Mouse (Mus musculus) cortical plate, adult 2 months (tissue): ENCODE results near the gene Slc9a8. TPM values are rescaled to one million over a fixed set of nuclear protein-coding genes. Genes with fewer than 3 reads are reported as not detected.

Experiments
- H3K27ac ChIP-seq: fragments of 200-500 bp; 2 replicates; pipeline ENCODE4 v1.5.1; 2012; ENCODE audit warnings: low read length, control low read depth, inconsistent platforms; ENCODE audit not compliant: insufficient read depth
- H3K4me1 ChIP-seq: fragments of 200-500 bp; 2 replicates; pipeline ENCODE4 v1.6.1; 2011; ENCODE audit warnings: low read length; ENCODE audit not compliant: control insufficient read depth, insufficient read depth
- H3K4me3 ChIP-seq: fragments of 200-500 bp; 2 replicates; pipeline ENCODE4 v1.5.1; 2011; ENCODE audit warnings: mild to moderate bottlenecking, low read length, control low read depth; ENCODE audit not compliant: insufficient read depth
- CTCF ChIP-seq: fragments of 200-500 bp; IDR thresholded peaks from 2 replicates; pipeline ENCODE4 v1.5.1; 2011; ENCODE audit warnings: mild to moderate bottlenecking, control low read depth, low read length; ENCODE audit not compliant: insufficient read depth; ENCODE audit errors: extremely low read depth
- POLR2A ChIP-seq: fragments of 200-500 bp; IDR thresholded peaks from 2 replicates; pipeline ENCODE4 v1.6.1; 2011; ENCODE audit warnings: mild to moderate bottlenecking, low read length, control low read depth; ENCODE audit not compliant: insufficient read depth; ENCODE audit errors: extremely low read depth
- polyA plus RNA-seq: library from polyadenylated mRNA; depleted of rRNA; stranded (reverse); fragments of >200 nt; gene quantifications from 2 replicates; pipeline ENCODE4 v1.2.3, GENCODE M21; 2012

Gene Slc9a8
- polyA plus RNA-seq, 1 experiment = 37.9 TPM

- Histone ChIP-seq H3K27ac (no peak overlapping the region), H3K4me3 (no peak overlapping the region)
Measured at GRCm38 (mm10) chr2:167407296-167407929, 14.1 kb upstream of the Slc9a8 start.

GRCm38 (mm10) chr2:167414461-167414860 lies 7.1 kb upstream of the Slc9a8 start:
- no peak overlapping the region for H3K27ac ChIP-seq
- H3K4me1 ChIP-seq = no peaks in the 10 kb centered on the region
- no peak for TF ChIP-seq POLR2A
- no peak for TF ChIP-seq CTCF

More at GRCm38 (mm10) chr2:167407296-167407929, 14.1 kb upstream of the Slc9a8 start:
- TF ChIP-seq CTCF (no peak), POLR2A (no peak)
- no peaks in the 10 kb centered on the region for H3K4me1 ChIP-seq

GRCm38 (mm10) chr2:167415970-167416563 lies 5.4 kb upstream of the Slc9a8 start:
- Histone ChIP-seq H3K27ac (no peak overlapping the region), H3K4me3 (no peak overlapping the region), H3K4me1 (0 out of 2 replicates have a peak, but pooled peaks cover 2% of the 10 kb centered on the region)
- TF ChIP-seq CTCF (no peak), POLR2A (no peak)

More at GRCm38 (mm10) chr2:167414461-167414860, 7.1 kb upstream of the Slc9a8 start:
- no peak overlapping the region for H3K4me3 ChIP-seq

- TF ChIP-seq POLR2A (no peak), CTCF (no peak)
- H3K4me1 ChIP-seq = 0 out of 2 replicates have a peak, but pooled peaks cover 2% of the 10 kb centered on the region
- no peak overlapping the region for H3K4me3 ChIP-seq
- no peak overlapping the region for H3K27ac ChIP-seq
Measured at GRCm38 (mm10) chr2:167417048-167417447, 4.5 kb upstream of the Slc9a8 start.

GRCm38 (mm10) chr2:167417694-167418093 lies 3.8 kb upstream of the Slc9a8 start:
- H3K27ac ChIP-seq = no peak overlapping the region
- no peak overlapping the region for H3K4me3 ChIP-seq
- H3K4me1 ChIP-seq = peaks cover 5% of the 10 kb centered on the region; the same call in 1 of the 2 replicates
- TF ChIP-seq POLR2A (no peak), CTCF (peak; percentile 73)

- H3K4me1 ChIP-seq = peaks cover 5% of the 10 kb centered on the region; the same call in 1 of the 2 replicates
- peak; percentile 71 for TF ChIP-seq CTCF
- no peak for TF ChIP-seq POLR2A
- no peak overlapping the region for H3K4me3 ChIP-seq
- H3K27ac ChIP-seq = no peak overlapping the region
Measured at GRCm38 (mm10) chr2:167419204-167419603, 2.3 kb upstream of the Slc9a8 start.

- Histone ChIP-seq H3K27ac (peak overlapping the region; percentile 80), H3K4me3 (peak overlapping the region; percentile 73), H3K4me1 (peaks cover 5% of the 10 kb centered on the region; the same call in 1 of the 2 replicates)
- TF ChIP-seq POLR2A = no peak
- no peak for TF ChIP-seq CTCF
Measured at GRCm38 (mm10) chr2:167420811-167421241, 686 bp upstream of the Slc9a8 start.

- TF ChIP-seq POLR2A = no peak
- no peak for TF ChIP-seq CTCF
- H3K4me1 ChIP-seq = peaks cover 5% of the 10 kb centered on the region; the same call in 1 of the 2 replicates
- H3K4me3 ChIP-seq = peak overlapping the region; percentile 73
- peak overlapping the region; percentile 97; the same call in 1 of the 2 replicates for H3K27ac ChIP-seq
Measured at GRCm38 (mm10) chr2:167422150-167422470, 598 bp downstream of the Slc9a8 start.

GRCm38 (mm10) chr2:167423031-167423611 lies 1.6 kb downstream of the Slc9a8 start:
- no peak overlapping the region for H3K27ac ChIP-seq

GRCm38 (mm10) chr2:167424040-167424439 lies 2.5 kb downstream of the Slc9a8 start:
- Histone ChIP-seq H3K27ac (no peak overlapping the region), H3K4me3 (no peak overlapping the region), H3K4me1 (peaks cover 5% of the 10 kb centered on the region; the same call in 1 of the 2 replicates)
- TF ChIP-seq CTCF (no peak), POLR2A (no peak)

More at GRCm38 (mm10) chr2:167423031-167423611, 1.6 kb downstream of the Slc9a8 start:
- Histone ChIP-seq H3K4me3 (no peak overlapping the region), H3K4me1 (peaks cover 5% of the 10 kb centered on the region; the same call in 1 of the 2 replicates)
- TF ChIP-seq CTCF (no peak), POLR2A (no peak)
